Mouse (Mus musculus) mesoderm, embryonic 11.5 days (tissue): ENCODE results near the gene Tia1.
"Not testable (repeated sequence)": the region's sequence is repeated elsewhere in the genome, so short reads cannot be mapped to it uniquely, and the experiment has no call there.

ENCODE experiments used
- DNase-seq: peaks from one replicate; pipeline ENCODE4 v3.0.0-alpha.2; 2012; ENCODE audit warnings: low read depth, low spot score

Tia1 gene

DNA sequence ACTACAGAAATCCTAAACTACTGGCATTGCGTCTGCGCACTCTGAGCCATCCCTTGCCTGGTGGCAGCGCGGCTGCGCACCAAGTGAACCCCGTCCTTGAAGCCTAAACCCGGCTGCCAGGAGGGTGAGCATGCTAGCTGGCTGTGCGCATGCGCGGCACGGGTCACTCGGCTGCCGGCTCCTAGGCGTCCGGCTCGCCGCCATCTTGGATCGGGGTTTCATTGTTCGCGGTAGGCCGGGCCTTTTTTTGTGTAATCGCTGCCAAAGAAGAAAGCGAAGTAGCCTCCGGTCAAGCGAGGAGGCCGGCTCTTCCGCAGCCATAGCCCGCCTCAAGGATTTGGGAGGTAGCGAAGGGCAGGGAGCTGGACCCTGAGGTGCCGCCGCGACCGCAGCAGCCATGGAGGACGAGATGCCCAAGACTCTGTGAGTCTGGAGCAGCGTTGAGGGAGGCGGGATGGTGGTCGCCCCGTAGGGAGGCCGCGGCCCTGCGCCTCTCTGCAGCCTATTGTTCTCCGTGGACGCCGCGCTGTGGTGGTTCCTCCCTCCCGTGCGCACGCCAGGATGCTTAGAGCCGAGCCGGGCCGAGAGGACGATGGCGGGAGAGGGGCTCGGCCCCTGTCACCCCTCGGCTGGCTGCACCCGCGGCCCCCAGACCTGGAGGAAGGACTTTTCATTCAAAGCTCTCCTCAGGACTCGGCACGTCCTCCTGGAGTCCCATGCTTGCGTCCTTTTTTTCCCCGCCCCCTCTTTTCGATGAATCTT is at the start of gene Tia1:
TSS of gene Tia1 (plus strand) at position 120 of the 762 bp plus-strand sequence.
- peak; percentile 99 for DNase-seq

DNA sequence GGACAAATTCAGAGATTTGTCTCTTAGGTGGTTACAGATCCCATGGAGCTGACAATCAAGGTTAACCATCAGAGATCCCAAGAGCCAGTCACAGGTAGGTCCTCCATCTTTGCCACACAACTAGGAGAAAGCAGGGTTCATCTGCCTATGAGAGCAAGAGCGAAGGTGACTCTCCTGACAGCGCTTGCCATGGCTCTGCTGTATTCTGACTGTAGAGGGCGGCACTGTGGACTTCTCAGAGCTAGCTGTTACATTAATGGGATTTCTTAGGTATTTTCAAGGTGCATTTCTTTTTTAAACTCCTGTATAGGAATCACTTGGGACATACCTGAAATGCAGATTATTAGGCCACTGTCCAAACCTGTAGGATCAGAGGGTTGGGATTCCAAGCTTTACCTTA is 49.1 kb upstream of the Tia1 start:
- DNase-seq = no peak

GRCm38 (mm10) chr6:86356956-86357355 is 47.1 kb upstream of the Tia1 start:
- DNase-seq = no peak

- DNase-seq = no peak
Observed at GRCm38 (mm10) chr6:86360691-86361090, 43.3 kb upstream of the Tia1 start.

DNA sequence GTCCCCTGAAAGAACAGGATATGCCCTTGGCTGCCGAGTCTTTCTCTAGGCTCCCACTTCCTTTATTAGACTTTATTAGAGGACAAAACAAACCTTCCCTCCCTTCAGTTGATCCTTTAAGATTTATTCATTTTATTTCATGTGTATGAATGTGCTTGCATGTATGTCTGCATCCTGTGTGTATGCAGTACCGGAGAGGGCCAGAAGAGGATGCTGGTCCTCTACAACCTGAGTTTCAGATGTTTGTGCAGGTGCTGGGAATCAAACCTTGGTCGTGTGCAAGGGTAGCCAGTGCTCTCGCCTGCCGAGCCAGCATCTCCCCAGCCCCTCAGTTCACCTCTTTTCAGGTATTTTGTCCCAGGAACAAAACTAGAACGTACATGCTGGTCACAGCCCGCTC is 42.6 kb upstream of the Tia1 start:
- no peak for DNase-seq

- DNase-seq = peak; percentile 88
Observed at GRCm38 (mm10) chr6:86364442-86365141, 39.4 kb upstream of the Tia1 start.

DNA sequence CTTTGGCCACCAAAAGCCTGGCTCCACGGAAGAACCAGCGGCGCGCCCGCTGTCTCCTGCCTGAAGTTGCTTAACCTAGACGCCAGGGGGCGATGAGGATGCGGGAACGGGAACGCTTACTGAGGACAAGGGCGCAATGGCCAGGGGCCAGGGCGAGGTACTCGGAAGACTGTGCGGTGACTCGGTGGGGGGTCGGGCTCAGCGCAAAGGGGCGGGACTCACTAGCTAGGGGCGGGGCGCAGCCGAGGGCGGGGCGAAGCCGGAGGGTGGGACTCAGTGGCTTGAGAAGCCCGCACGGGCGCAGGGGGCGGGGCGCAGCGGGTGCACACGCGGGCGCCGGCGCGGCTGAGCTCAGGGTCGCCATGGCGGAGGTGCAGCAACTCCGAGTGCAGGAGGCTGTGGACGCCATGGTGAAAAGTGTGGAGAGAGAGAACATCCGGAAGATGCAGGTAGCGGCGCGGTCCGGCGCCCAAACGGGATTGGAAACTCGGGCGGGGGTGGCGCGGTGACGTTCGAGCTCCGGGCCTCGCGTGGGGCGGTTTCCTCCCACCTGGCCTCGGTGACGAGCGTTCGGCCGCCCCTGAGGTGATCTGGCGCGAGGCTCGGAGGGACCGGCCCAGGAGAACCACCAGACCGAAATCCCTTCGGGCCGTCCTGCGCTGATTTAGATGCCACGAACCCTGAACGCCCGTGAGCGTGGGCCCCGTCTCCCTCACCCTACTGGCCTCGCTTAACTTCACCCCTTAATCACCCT is 38.5 kb upstream of the Tia1 start, which contains the start of gene Fam136a:
TSS of gene Fam136a (plus strand) at position 276 of the 754 bp plus-strand sequence.
- peak; percentile 99 for DNase-seq

DNA sequence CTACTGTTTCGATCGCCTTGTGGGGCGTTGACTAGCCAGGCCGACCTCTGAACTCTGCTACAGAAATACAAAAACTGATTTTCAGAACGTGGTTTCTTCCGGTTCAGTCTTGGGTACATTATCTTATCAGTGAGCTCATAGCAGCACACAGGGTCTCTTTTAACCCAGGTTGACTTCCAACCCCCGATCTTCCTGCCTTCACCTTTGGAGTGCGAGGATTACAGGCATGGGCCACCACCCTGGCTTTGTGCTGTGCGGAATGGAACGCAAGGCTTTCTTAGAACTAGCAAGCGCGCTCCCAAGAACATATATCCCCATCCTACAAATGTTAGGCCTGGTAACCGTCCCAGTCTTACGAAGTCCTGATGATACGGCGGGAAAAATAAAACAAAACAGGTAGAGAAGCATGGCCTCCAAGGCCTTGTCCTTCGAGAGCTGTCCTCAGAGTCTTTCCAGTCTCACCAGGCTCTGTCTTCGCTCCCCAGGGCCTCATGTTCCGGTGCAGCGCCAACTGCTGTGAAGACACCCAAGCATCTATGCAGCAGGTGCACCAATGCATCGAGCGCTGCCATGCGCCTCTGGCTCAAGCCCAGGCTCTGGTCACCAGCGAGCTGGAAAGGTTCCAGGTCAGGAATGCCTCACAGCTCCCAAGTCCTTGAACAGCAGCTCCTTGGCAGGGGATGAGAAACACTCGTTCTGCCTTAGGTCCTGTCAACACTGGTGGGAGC is 37.7 kb upstream of the Tia1 start:
- DNase-seq = no peak

GRCm38 (mm10) chr6:86366853-86367249 is 37.2 kb upstream of the Tia1 start:
- no peak for DNase-seq

DNA sequence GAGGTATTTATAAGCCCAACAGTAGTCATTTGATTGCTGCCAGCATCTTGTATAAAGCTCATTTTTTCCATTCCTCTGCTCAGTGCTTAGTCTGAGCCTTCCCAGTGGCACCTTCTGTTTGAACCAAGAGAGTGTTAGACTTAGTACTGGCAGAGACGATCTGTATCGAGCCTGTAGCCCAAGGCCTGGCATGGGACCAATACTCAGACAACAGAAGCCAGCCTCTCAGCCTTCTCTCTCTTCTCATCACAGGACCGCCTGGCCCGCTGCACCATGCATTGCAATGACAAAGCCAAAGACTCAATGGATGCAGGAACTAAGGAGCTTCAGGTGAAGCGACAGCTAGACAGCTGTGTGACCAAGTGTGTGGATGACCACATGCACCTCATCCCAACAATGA is 35.5 kb upstream of the Tia1 start:
- no peak for DNase-seq

- DNase-seq = no peak
Observed at GRCm38 (mm10) chr6:86370093-86370713, 33.8 kb upstream of the Tia1 start.

- DNase-seq = no peak
Observed at GRCm38 (mm10) chr6:86370764-86371339, 33.2 kb upstream of the Tia1 start, which contains the start of gene Snrpg. Gene Snrpg (plus strand): TSS chr6:86371304.

DNA sequence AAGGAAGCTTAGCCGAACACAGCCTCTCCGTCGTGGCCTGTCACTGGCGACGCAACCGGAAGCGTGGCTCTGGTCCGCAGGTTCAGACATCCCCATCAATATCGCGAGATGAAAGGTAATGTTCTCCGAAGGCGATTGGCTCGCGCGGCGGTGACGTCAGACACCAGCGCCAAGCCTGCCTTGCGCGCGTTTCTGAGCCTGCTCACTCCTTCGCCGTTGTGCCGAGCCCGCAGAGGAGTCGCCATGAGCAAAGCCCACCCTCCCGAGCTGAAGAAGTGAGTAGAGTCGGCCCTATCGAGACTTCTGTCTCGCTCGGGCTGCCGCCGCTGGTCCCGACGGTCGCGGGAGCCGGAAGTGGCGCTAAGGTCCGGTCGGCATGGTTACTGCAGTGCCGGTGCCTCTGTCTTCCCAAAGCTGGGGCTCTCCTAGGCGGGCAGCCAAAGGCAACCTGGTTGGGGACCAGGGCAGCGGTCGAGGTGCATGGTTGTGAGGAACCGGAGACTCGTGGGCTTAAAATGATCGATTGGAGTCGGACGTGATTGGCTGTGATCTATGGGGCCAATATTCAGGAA is 32.6 kb upstream of the Tia1 start:
- peak; percentile 97 for DNase-seq

GRCm38 (mm10) chr6:86371950-86372516 is 32.0 kb upstream of the Tia1 start:
- DNase-seq = no peak

DNA sequence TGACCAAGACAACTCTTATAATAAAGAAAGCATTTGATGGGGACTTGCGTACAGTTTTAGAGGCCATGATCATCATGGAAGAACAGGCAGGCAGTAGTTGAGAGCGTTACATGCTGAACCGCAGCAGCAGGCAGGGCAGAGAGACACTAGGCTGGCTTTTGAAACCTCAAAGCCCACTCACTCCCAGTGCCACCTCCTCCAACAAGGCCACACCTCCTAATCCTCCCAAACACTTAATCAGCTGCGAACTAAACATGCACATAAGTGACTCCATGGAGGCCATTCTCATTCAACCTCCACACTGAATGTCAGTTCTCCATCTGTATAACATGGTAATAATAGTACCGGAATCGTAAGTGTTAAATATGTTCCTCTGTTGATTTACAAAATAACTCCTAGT is 30.5 kb upstream of the Tia1 start:
- no peak for DNase-seq

DNA sequence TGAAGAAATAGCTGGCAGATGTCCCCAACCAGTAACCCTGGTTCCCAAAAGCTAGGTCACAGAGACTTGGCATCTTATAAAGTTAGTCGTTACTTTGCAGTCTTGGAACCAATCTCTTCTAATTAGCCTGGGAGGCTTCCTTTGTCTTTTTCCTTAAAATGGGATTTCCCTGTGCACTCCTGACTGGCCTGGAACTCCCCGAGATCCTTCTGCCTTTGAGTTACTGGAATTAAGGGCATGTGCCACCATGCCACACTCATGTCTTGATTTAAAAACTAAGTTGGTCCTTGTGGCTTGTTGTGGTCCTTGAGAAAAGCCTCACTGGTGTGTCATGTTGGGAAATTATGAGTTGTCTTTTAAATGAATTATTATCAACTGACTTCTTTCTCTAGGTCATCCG is 25.7 kb upstream of the Tia1 start:
- no peak for DNase-seq

DNA sequence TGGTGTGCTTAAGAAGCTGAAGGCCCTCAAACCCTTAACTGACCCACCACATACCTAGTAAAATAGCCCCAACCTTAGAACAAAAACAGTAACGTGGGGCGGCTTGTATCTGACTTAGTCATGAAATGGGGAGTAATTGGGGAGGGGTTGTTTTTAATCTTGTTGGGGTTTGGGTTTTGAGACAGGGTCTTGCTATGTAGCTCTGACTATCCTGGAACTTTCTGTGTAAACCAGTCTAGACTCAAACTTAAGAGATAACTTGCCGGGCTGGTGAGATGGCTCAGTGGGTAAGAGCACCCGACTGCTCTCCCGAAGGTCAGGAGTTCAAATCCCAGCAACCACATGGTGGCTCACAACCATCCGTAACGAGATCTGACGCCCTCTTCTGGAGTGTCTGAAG is 23.9 kb upstream of the Tia1 start:
- not testable (repeated sequence) for DNase-seq

- no peak for DNase-seq
Observed at GRCm38 (mm10) chr6:86382551-86382950, 21.5 kb upstream of the Tia1 start.

DNA sequence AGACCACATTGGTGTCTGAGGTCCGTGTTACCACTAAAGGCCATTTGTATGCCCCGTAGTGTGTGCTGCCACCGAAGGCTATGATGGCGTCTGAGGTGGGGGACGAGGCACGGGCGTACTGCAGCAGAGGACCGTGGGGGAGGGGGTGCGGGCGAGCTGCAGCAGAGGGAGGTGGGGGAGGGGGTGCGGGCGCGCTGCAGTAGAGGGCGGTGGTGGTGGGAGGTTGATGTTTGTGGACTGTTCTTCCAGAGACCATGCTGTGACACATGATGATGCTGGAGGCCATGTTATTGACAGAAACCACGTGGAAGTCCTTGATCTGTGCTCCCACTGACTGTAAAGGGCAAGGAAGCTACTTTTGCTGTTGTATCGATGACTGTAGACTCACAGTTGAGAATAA is 20.6 kb upstream of the Tia1 start:
- DNase-seq = no peak

DNA sequence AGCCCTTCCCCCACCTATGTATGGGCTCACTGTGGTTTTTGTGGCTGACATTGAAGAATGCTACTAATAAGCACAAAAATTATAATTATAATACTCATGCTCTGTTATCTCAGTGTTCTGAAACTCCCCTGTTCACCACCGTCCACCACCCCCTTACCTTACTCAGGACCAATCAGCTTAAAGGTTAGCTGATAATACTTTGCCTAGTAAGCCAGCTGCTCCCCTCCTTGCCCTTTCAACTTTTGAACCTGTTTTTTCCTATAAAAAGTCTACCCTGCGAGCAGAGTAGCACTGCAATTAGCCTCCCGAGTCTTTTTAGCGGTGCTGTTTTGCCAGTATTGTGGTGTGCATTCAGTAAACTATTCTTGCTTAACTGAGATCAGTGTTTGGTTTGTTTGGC is 19.3 kb upstream of the Tia1 start:
- DNase-seq = no peak
